Mouse (Mus musculus): ENCODE measurements around the gene Kat6b. TPM values are rescaled to one million over a fixed set of nuclear protein-coding genes. Genes with fewer than 3 reads are reported as not detected.
"Not testable (repeated sequence)": the region's sequence is repeated elsewhere in the genome, so short reads cannot be mapped to it uniquely, and the experiment has no call there.

Kat6b gene
- polyA plus RNA-seq, 1 experiment from 2014 or later = 14.2 TPM

DNA sequence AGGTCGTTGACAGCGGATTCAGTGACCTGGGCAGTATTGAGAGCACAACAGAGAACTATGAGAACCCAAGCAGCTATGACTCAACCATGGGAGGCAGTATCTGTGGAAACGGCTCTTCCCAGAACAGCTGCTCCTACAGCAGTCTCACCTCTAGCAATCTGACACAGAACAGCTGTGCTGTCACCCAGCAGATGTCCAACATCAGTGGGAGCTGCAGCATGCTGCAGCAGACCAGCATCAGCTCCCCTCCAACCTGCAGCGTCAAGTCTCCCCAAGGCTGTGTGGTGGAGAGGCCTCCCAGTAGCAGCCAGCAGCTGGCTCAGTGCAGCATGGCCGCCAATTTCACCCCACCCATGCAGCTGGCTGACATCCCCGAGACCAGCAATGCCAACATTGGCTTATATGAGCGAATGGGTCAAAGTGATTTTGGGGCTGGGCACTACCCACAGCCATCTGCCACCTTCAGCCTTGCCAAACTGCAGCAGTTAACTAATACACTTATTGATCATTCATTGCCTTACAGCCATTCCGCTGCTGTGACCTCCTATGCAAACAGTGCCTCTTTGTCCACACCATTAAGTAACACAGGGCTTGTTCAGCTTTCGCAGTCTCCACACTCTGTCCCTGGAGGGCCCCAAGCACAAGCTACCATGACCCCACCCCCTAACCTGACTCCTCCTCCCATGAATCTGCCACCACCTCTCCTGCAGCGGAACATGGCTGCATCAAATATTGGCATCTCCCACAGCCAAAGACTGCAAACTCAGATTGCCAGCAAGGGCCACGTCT is 188.6 kb downstream of the Kat6b start:
- Histone ChIP-seq H3K36me3 (replicated peaks) (peaks cover 57% of the 10 kb centered on the region), H3K9me3 (no peaks in the 10 kb centered on the region), H3K27me3 (replicated peaks; ENCODE audit: low read depth, poor library complexity, severe bottlenecking) (no peaks in the 10 kb centered on the region), H3K27ac (replicated peaks) (no peak overlapping the region), H3K4me1 (peaks cover 12% of the 10 kb centered on the region; the same call in 1 of the 2 replicates), H3K4me3 (no peak overlapping the region)
- WGBS = 79% methylated on average over 11 of the region's 11 CpGs
- DNase-seq (ENCODE audit: low spot score) = no peak

DNA sequence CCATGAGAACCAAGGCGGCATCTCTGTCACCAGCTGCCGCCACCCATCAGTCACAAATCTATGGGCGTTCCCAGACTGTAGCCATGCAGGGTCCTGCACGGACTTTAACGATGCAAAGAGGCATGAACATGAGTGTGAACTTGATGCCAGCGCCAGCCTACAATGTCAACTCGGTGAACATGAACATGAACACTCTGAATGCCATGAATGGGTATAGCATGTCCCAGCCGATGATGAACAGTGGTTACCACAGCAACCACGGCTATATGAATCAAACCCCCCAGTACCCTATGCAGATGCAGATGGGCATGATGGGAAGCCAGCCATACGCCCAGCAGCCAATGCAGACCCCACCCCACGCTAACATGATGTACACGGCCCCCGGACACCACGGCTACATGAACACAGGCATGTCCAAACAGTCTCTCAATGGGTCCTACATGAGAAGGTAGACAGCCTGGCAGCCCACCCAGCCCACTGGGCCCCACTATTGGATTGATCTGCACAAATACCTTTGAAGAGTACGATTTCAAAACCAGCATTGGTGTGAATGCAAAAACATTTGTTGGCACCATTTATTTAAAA is 189.3 kb downstream of the Kat6b start:
- DNase-seq (ENCODE audit: low spot score); H3K9me3 ChIP-seq; H3K27me3 ChIP-seq (replicated peaks; ENCODE audit: low read depth, poor library complexity, severe bottlenecking); H3K4me3 ChIP-seq; H3K27ac ChIP-seq (replicated peaks): not testable (repeated sequence)
- WGBS = 94% methylated on average over 15 of the region's 15 CpGs
- Histone ChIP-seq H3K4me1 (peaks cover 12% of the 10 kb centered on the region), H3K36me3 (replicated peaks) (peaks cover 50% of the 10 kb centered on the region)

DNA sequence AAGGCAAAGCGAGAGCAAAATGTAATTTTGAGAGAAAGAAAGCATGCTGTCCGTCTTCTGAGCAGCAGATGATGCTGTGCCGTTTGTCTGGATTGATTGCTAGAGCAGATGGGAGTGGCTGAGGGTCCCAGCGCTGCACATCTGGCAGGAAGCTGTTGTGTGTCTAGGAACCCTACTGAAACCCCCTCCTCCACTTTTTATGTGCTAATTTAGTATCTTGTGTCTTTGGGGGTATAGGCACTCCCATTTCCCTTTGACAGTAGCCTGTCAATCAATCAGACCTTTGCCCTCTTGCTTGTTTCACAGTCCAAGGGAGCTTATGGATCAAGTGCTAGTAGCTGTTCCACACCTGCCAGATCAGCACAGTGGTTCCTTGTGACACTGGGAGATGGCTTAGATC is 191.9 kb downstream of the Kat6b start:
- H3K36me3 ChIP-seq (replicated peaks) = peaks cover 27% of the 10 kb centered on the region
- H3K27ac ChIP-seq (replicated peaks) = no peak overlapping the region
- 64% methylated on average over 4 of the region's 4 CpGs for WGBS
- no peaks in the 10 kb centered on the region for H3K27me3 ChIP-seq (replicated peaks; ENCODE audit: low read depth, poor library complexity, severe bottlenecking)
- no peak for DNase-seq (ENCODE audit: low spot score)
- no peaks in the 10 kb centered on the region for H3K9me3 ChIP-seq
- H3K4me3 ChIP-seq = no peak overlapping the region
- H3K4me1 ChIP-seq = peaks cover 33% of the 10 kb centered on the region

DNA sequence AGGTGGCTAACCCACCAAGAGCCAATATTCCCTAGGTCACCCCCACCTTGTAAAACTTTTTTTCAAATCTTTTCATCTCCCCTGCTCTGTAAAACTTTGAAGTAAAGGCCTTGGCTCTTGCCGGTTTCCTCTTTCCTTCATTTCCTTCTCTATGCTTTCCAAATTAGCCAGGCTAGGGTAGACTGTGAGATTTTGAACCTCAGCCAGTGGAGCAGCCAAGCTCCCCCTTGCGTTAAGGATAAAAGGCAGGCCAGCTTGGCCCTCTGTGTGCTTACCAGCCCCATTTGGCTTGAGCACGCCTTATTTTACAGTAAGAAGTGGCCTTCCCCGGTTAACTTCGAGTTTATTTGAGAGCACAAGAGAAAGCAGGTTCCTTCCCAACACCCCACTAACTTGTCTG is 193.2 kb downstream of the Kat6b start:
- no peaks in the 10 kb centered on the region for H3K9me3 ChIP-seq
- WGBS = 77% methylated on average over 5 of the region's 5 CpGs
- DNase-seq (ENCODE audit: low spot score) = no peak
- 0 out of 2 replicates have a peak overlapping the region, but pooled peaks have one; percentile 14 for H3K27ac ChIP-seq (replicated peaks)
- peaks cover 13% of the 10 kb centered on the region for H3K36me3 ChIP-seq (replicated peaks)
- H3K27me3 ChIP-seq (replicated peaks; ENCODE audit: low read depth, poor library complexity, severe bottlenecking) = no peaks in the 10 kb centered on the region
- peaks cover 46% of the 10 kb centered on the region for H3K4me1 ChIP-seq
- no peak overlapping the region for H3K4me3 ChIP-seq

DNA sequence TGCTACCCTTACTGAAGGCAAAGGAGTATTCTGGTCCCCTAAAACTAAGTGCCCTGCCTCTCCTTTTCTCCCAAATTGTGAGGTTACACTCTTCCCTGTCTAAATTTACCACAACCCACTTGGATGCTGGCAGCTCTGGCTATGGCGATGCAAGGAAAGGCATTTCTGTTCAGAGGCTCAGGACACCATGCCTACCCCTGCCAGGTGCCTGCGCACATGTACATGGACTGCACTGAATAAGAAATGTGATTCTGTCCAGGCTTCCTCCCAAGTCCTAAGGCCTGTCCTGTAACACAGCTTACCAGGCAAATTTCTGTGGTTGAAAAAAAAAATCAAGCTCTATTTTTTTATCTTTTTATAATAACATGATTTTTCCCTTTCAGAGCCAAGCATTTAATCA is 195.0 kb downstream of the Kat6b start:
- Histone ChIP-seq H3K9me3 (no peaks in the 10 kb centered on the region), H3K36me3 (replicated peaks) (no peaks in the 10 kb centered on the region), H3K4me1 (peaks cover 60% of the 10 kb centered on the region), H3K27ac (replicated peaks) (no peak overlapping the region), H3K27me3 (replicated peaks; ENCODE audit: low read depth, poor library complexity, severe bottlenecking) (no peaks in the 10 kb centered on the region), H3K4me3 (no peak overlapping the region)
- DNase-seq (ENCODE audit: low spot score) = no peak
- 87% methylated on average over 2 of the region's 2 CpGs for WGBS

DNA sequence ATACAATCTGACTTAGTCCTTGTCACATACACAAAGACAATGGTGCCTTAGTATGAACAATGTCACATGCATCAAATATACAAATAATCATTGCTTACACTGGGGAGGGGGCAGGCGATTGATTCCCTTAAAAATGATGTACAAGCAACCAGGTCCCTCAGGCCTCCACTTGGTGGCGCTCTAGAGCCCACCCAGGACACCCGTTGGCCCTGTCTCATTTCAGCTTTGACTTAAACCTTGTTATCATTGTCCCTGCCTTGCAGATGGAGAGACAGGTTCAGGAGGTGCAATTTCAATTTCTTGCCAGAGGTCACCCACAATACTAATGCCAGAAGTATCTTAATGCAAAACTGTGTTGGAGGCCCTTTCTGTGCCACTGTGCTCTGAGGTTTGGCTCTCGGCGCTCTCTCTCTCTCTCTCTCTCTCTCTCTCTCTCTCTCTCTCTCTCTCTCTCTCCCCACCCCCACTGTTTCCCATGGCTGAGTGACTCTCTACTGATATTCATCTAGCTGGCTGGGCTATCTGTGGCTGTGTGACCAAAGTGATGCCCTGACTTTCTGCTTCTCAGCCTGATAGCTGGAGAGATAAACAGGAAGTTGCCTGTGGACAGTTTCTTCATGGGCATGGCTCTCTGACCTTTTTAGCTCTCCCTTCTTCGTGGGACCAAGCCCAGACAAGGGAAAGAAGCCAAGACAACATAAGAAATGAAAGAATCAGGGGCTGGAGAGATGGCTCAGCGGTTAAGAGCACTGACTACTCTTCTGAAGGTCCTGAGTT is 197.5 kb downstream of the Kat6b start:
- Histone ChIP-seq H3K27ac (replicated peaks) (peak overlapping the region; percentile 85), H3K4me3 (no peak overlapping the region), H3K36me3 (replicated peaks) (no peaks in the 10 kb centered on the region), H3K27me3 (replicated peaks; ENCODE audit: low read depth, poor library complexity, severe bottlenecking) (no peaks in the 10 kb centered on the region), H3K9me3 (no peaks in the 10 kb centered on the region), H3K4me1 (peaks cover 77% of the 10 kb centered on the region)
- peak; percentile 77 for DNase-seq (ENCODE audit: low spot score)
- 39% methylated on average over 7 of the region's 7 CpGs for WGBS

DNA sequence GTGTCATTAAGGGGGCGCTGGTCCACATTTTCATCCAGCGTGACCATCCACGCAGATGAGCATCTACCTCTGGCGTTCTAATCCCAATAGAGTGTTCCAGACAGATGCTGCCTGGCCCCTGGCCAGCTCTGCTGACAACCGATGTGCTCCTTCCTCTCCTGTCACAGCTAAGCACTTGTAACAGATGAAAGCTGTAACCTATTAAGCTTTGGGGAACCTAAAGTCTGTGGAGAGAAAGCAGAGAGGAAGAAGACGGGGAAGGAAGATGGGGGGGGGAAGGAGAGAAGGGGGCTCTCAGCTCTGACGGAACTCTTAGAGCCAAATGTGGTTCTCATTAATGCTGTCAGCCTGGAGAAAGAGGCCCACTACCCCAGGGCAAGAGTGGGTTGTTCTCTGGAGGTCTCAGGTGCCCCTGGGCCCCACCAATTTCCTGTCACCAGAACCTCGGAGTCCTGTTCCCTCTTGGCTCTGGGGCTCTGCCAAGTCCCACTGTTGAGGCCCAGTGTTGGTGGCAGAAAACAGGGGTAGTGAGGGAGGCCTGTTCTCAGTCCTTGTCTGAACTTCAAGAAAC is 198.5 kb downstream of the Kat6b start:
- H3K9me3 ChIP-seq = no peaks in the 10 kb centered on the region
- no peaks in the 10 kb centered on the region for H3K27me3 ChIP-seq (replicated peaks; ENCODE audit: low read depth, poor library complexity, severe bottlenecking)
- DNase-seq (ENCODE audit: low spot score) = peak; percentile 84
- no peaks in the 10 kb centered on the region for H3K36me3 ChIP-seq (replicated peaks)
- H3K4me1 ChIP-seq = peaks cover 81% of the 10 kb centered on the region
- no peak overlapping the region; the same call in 1 of the 2 replicates for H3K4me3 ChIP-seq
- 30% methylated on average over 8 of the region's 8 CpGs for WGBS
- peak overlapping the region; percentile 85 for H3K27ac ChIP-seq (replicated peaks)

DNA sequence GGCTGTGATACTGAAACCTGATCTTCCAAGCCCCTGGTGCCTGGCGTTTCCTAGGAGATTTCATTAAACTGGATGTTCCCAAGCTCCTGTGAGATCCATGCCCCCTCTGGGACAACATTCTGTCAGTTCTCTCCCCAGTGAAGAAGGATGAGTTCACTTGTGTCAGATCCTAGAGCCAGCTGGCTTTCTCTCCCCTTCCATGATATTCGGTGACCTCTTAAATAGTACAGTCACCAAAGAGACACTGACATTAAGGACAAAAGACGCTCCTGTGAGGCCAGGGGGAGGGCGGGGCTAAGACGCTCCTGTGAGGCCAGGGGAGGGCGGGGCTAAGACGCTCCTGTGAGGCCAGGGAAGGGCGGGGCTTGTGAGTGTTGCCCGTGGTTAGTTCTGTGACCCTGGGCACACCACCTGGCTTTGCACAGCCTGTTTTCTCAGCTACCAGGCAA is 201.5 kb downstream of the Kat6b start:
- Histone ChIP-seq H3K27me3 (replicated peaks; ENCODE audit: low read depth, poor library complexity, severe bottlenecking) (peaks cover 18% of the 10 kb centered on the region), H3K9me3 (no peaks in the 10 kb centered on the region), H3K4me1 (peaks cover 86% of the 10 kb centered on the region), H3K27ac (replicated peaks) (peak overlapping the region; percentile 85), H3K4me3 (peak overlapping the region; percentile 48), H3K36me3 (replicated peaks) (no peaks in the 10 kb centered on the region)
- peak; percentile 91 for DNase-seq (ENCODE audit: low spot score)
- under 1% methylated on average over 9 of the region's 9 CpGs for WGBS

DNA sequence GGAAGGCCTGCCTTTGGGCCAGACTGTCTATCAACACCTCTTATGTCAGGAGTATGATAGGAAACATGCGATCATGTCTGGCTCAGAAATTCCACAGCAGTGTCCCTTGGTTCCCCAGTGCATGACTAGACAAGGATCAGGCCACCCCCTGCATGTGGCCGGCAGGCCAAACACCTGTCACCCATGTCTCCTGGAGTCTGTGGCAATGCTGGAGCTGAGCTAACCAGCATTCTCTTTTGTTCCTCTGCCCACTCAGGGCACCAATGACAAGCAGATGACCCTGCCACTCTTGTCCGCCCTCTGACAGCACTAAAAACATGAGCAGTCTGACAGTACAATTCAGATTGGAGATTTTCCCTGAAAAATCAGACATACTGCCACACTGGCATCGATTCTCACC is 202.6 kb downstream of the Kat6b start:
- DNase-seq (ENCODE audit: low spot score) = no peak
- WGBS = 78% methylated on average over 4 of the region's 4 CpGs
- H3K9me3 ChIP-seq = no peaks in the 10 kb centered on the region
- peak overlapping the region; percentile 19; the same call in 1 of the 2 replicates for H3K27ac ChIP-seq (replicated peaks)
- no peak overlapping the region for H3K4me3 ChIP-seq
- peaks cover 76% of the 10 kb centered on the region for H3K4me1 ChIP-seq
- H3K36me3 ChIP-seq (replicated peaks) = no peaks in the 10 kb centered on the region
- peaks cover 27% of the 10 kb centered on the region for H3K27me3 ChIP-seq (replicated peaks; ENCODE audit: low read depth, poor library complexity, severe bottlenecking)

DNA sequence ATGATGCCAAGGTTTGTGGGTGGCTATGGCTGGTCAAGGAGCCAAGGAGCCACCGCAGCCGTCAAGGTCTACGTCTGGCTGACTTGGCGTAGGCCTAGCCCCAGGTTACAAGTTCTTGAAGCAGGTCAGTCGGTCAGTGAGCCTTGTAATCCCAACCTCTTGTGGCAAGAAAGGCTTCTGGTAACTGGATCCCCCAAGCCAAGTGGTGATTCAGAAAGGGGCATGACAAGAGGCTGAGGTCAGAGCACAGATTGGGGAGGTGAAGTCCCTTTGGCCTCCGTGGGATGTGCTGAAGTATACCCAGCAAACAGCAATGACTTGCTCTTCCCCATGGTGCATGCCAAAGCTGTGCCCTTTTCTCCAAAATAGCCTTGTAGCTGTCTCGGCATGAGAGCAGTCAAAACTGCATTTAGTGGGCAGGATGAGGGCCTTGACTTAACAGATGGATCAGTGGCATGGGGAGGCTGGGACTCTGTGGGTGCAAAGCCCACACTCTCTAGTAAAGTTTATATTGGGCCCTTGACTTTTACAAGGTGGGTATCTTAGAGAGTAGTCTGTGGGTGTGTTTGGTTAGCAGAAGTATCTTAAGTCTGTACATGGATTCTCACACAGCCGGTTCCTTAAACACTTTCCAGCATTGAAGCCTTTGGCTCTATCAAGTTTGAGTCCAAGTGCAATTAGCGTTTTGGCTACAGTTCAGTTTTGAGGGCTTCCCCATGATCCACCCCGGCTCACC is 204.3 kb downstream of the Kat6b start:
- Histone ChIP-seq H3K4me1 (peaks cover 58% of the 10 kb centered on the region), H3K4me3 (no peak overlapping the region), H3K9me3 (no peaks in the 10 kb centered on the region), H3K27ac (replicated peaks) (peak overlapping the region; percentile 77; the same call in 1 of the 2 replicates), H3K36me3 (replicated peaks) (no peaks in the 10 kb centered on the region), H3K27me3 (replicated peaks; ENCODE audit: low read depth, poor library complexity, severe bottlenecking) (peaks cover 27% of the 10 kb centered on the region)
- DNase-seq (ENCODE audit: low spot score) = no peak
- WGBS = 73% methylated on average over 10 of the region's 10 CpGs

DNA sequence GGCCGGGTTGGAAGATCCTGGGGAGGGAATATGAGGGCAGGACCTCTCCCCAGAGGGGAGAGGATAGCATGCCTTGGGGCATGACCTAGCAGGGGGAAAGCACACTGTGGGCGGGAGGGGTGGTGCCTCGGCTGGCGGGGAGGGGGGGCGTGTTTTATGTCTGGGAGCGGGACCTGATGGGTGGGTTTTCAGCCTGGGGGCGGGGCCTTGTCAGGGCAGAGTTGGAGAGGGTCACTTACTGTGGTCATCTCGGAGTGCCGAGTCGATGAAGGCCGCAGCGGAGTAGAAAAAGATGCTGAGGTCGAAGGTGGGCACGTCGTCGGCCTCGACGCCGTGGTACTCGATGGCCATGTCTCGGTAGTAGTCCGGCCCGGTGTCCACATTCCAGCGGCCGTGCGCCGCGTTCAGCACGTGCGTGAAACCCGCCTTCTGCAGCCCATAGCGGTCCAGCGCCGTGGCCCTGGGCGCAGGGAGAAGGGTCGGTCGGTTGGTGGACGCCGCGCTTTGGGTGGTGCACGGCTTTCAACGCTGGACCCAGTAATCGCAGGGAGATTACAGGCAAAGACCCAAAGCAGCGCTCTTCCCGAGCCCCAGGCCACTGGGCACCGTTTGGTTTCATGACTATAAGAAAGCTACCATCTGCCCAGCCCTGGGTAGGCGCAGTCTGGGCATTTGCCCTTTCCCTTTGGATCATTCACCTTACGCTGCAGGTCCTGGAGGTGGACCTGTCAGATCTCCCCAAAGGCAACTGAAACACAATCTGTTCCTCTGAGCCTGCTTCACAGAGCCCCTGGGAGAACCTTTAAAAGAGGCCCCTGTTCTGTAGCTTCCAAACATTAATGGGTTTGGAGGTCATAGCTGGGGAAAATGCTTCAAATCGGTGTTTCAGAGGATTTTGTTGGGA is 205.4 kb downstream of the Kat6b start:
- H3K9me3 ChIP-seq = no peaks in the 10 kb centered on the region
- H3K27ac ChIP-seq (replicated peaks) = peak overlapping the region; percentile 77
- peaks cover 27% of the 10 kb centered on the region for H3K27me3 ChIP-seq (replicated peaks; ENCODE audit: low read depth, poor library complexity, severe bottlenecking)
- H3K4me1 ChIP-seq = peaks cover 49% of the 10 kb centered on the region
- DNase-seq (ENCODE audit: low spot score) = peak; percentile 82
- no peaks in the 10 kb centered on the region for H3K36me3 ChIP-seq (replicated peaks)
- H3K4me3 ChIP-seq = peak overlapping the region; percentile 55
- WGBS = 8% methylated on average over 49 of the region's 49 CpGs

All from embryonic facial prominence, embryonic 10.5 days (tissue).